Mouse (Mus musculus) bone marrow, adult 2 months (tissue): ENCODE measurements around the gene Dusp5.

Experiments
- CTCF ChIP-seq: fragments of 200-500 bp; IDR thresholded peaks from 2 replicates; pipeline ENCODE4 v1.5.1; 2011; ENCODE audit warnings: low read length, control low read depth; ENCODE audit not compliant: control insufficient read depth, insufficient read depth
- POLR2A ChIP-seq: fragments of 200-500 bp; IDR thresholded peaks from 2 replicates; pipeline ENCODE4 v1.6.1; 2011; ENCODE audit warnings: low read depth, mild to moderate bottlenecking, control low read depth, low read length, borderline replicate concordance; ENCODE audit not compliant: control insufficient read depth

GRCm38 (mm10) chr19:53489910-53490309 lies 39.0 kb upstream of the Dusp5 start:
- no peak for TF ChIP-seq CTCF
- TF ChIP-seq POLR2A = no peak
